Mouse (Mus musculus) forebrain, embryonic 10.5 days (tissue): ENCODE results near the gene Hap1. TPM values are rescaled to one million over a fixed set of nuclear protein-coding genes. Genes with fewer than 3 reads are reported as not detected.
"Not testable (repeated sequence)": the region's sequence is repeated elsewhere in the genome, so short reads cannot be mapped to it uniquely, and the experiment has no call there.

Source experiments
- DNase-seq: peaks from one replicate; pipeline ENCODE4 v3.0.0-alpha.2; 2017; ENCODE audit warnings: low spot score; ENCODE audit errors: extremely low spot score
- H3K27ac ChIP-seq: fragments of 300-500 bp; sonication (generic); 2 replicates; pipeline ENCODE4 v1.5.1; 2016; ENCODE audit warnings: mild to moderate bottlenecking
- H3K27me3 ChIP-seq: fragments of 300-500 bp; sonication (generic); 2 replicates; pipeline ENCODE4 v1.6.1; 2016; ENCODE audit warnings: mild to moderate bottlenecking; ENCODE audit not compliant: poor library complexity, severe bottlenecking
- H3K36me3 ChIP-seq: fragments of 300-500 bp; sonication (generic); replicated peaks from 2 replicates; pipeline ENCODE4 v1.6.1; 2016; ENCODE audit warnings: mild to moderate bottlenecking, moderate library complexity
- H3K4me1 ChIP-seq: fragments of 300-500 bp; sonication (generic); 2 replicates; pipeline ENCODE4 v1.6.1; 2016
- H3K4me3 ChIP-seq: fragments of 300-500 bp; sonication (generic); 2 replicates; pipeline ENCODE4 v1.5.1; 2016; ENCODE audit warnings: mild to moderate bottlenecking, moderate library complexity
- H3K9me3 ChIP-seq: fragments of 300-500 bp; sonication (generic); 2 replicates; pipeline ENCODE4 v1.6.1; 2016; ENCODE audit warnings: mild to moderate bottlenecking, moderate library complexity
- WGBS: fragments of 180-500 bp; shearing (Covaris S2); methylation state at CpG from one replicate; pipeline ENCODE4 v1.1.7; 2016; 5-methylcytosine and 5-hydroxymethylcytosine counted together
- polyA plus RNA-seq: library from polyadenylated mRNA; unstranded; fragments of >200 nt; fragmentation: Nextera tagmentation; extraction: Ambion mirVana; gene quantifications from 2 replicates; pipeline ENCODE4 v1.2.1, GENCODE M21; 2016

Gene Hap1
- polyA plus RNA-seq, 1 experiment from 2014 or later, result 46.7 TPM

- no peaks in the 10 kb centered on the region for H3K9me3 ChIP-seq
- peak; percentile 79 for DNase-seq
- no peaks in the 10 kb centered on the region for H3K36me3 ChIP-seq
- H3K27me3 ChIP-seq, result peaks cover 56% of the 10 kb centered on the region
- peaks cover 12% of the 10 kb centered on the region for H3K4me1 ChIP-seq
- no peak overlapping the region for H3K4me3 ChIP-seq
- 17% methylated on average over 8 of the region's 8 CpGs for WGBS
- H3K27ac ChIP-seq, result no peak overlapping the region
Measured at GRCm38 (mm10) chr11:100362209-100362978, 6.5 kb upstream of the Hap1 start.

GRCm38 (mm10) chr11:100361059-100361458 is 5.1 kb upstream of the Hap1 start:
- H3K9me3 ChIP-seq, H3K4me3 ChIP-seq, DNase-seq, H3K36me3 ChIP-seq, H3K27ac ChIP-seq: not testable (repeated sequence)
- Histone ChIP-seq H3K4me1 (peaks cover 19% of the 10 kb centered on the region), H3K27me3 (peaks cover 69% of the 10 kb centered on the region)
- WGBS, result no CpG with 5 or more reads among the region's 13 CpGs

- H3K4me3 ChIP-seq, result no peak overlapping the region
- no peak for DNase-seq
- H3K27me3 ChIP-seq, result peaks cover 74% of the 10 kb centered on the region
- WGBS, result 85% methylated on average over 6 of the region's 6 CpGs
- H3K36me3 ChIP-seq, result no peaks in the 10 kb centered on the region
- peaks cover 28% of the 10 kb centered on the region for H3K4me1 ChIP-seq
- no peak overlapping the region for H3K27ac ChIP-seq
- no peaks in the 10 kb centered on the region for H3K9me3 ChIP-seq
Measured at GRCm38 (mm10) chr11:100360175-100360574, 4.2 kb upstream of the Hap1 start.

GRCm38 (mm10) chr11:100357408-100357807 is 1.5 kb upstream of the Hap1 start:
- no peak for DNase-seq
- Histone ChIP-seq H3K27ac (no peak overlapping the region), H3K36me3 (peaks cover 20% of the 10 kb centered on the region), H3K9me3 (no peaks in the 10 kb centered on the region), H3K4me1 (peaks cover 32% of the 10 kb centered on the region), H3K27me3 (peaks cover 83% of the 10 kb centered on the region), H3K4me3 (no peak overlapping the region)
- WGBS, result 61% methylated on average over 5 of the region's 5 CpGs

GRCm38 (mm10) chr11:100356819-100357211 is 887 bp upstream of the Hap1 start:
- Histone ChIP-seq H3K27ac (peak overlapping the region; percentile 93), H3K27me3 (peaks cover 83% of the 10 kb centered on the region), H3K4me3 (peak overlapping the region; percentile 75), H3K36me3 (peaks cover 26% of the 10 kb centered on the region), H3K9me3 (no peaks in the 10 kb centered on the region), H3K4me1 (peaks cover 30% of the 10 kb centered on the region)
- no peak for DNase-seq
- WGBS, result 18% methylated on average over 9 of the region's 9 CpGs

GRCm38 (mm10) chr11:100355151-100355951 is 577 bp downstream of the Hap1 start:
- peak; percentile 38 for DNase-seq
- peak overlapping the region; percentile 75 for H3K4me3 ChIP-seq
- H3K27ac ChIP-seq, result peak overlapping the region; percentile 93
- peaks cover 80% of the 10 kb centered on the region for H3K27me3 ChIP-seq
- H3K4me1 ChIP-seq, result peaks cover 30% of the 10 kb centered on the region
- H3K9me3 ChIP-seq, result no peaks in the 10 kb centered on the region
- H3K36me3 ChIP-seq, result peaks cover 38% of the 10 kb centered on the region
- WGBS, result under 1% methylated on average over 54 of the region's 54 CpGs

GRCm38 (mm10) chr11:100352076-100352857 is 3.7 kb downstream of the Hap1 start:
- Histone ChIP-seq H3K27ac (no peak overlapping the region), H3K36me3 (peaks cover 60% of the 10 kb centered on the region), H3K4me1 (peaks cover 33% of the 10 kb centered on the region), H3K4me3 (no peak overlapping the region), H3K27me3 (peaks cover 49% of the 10 kb centered on the region), H3K9me3 (no peaks in the 10 kb centered on the region)
- no peak for DNase-seq
- WGBS, result 43% methylated on average over 10 of the region's 10 CpGs

- Histone ChIP-seq H3K4me3 (no peak overlapping the region), H3K27me3 (no peaks in the 10 kb centered on the region), H3K4me1 (0 out of 2 replicates have a peak, but pooled peaks cover 2% of the 10 kb centered on the region), H3K9me3 (no peaks in the 10 kb centered on the region), H3K27ac (no peak overlapping the region), H3K36me3 (peaks cover 14% of the 10 kb centered on the region)
- DNase-seq, result no peak
- WGBS, result 91% methylated on average over 10 of the region's 10 CpGs
Measured at GRCm38 (mm10) chr11:100344269-100344668, 11.7 kb downstream of the Hap1 start.

- Histone ChIP-seq H3K4me3 (no peak overlapping the region), H3K9me3 (no peaks in the 10 kb centered on the region), H3K27ac (no peak overlapping the region), H3K36me3 (no peaks in the 10 kb centered on the region), H3K4me1 (peaks cover 29% of the 10 kb centered on the region), H3K27me3 (no peaks in the 10 kb centered on the region)
- 89% methylated on average over 3 of the region's 3 CpGs for WGBS
- DNase-seq, result no peak
Measured at GRCm38 (mm10) chr11:100335731-100336130, 20.2 kb downstream of the Hap1 start.

GRCm38 (mm10) chr11:100333944-100334457 is 21.9 kb downstream of the Hap1 start, which contains the start of gene Gast:
Gene Gast, plus strand, starts transcription at chr11:100334407.
- Histone ChIP-seq H3K27ac (no peak within 1 kb of the TSS), H3K36me3 (no peaks in the 10 kb centered on the region), H3K9me3 (no peaks in the 10 kb centered on the region), H3K4me3 (no peak within 1 kb of the TSS), H3K27me3 (no peaks in the 10 kb centered on the region), H3K4me1 (peaks cover 38% of the 10 kb centered on the region)
- WGBS, result 76% methylated on average over 6 of the region's 6 CpGs
- DNase-seq, result no peak

- no peak overlapping the region for H3K27ac ChIP-seq
- 75% methylated on average over 9 of the region's 9 CpGs for WGBS
Measured at GRCm38 (mm10) chr11:100332766-100333515, 23.0 kb downstream of the Hap1 start.

More at GRCm38 (mm10) chr11:100332766-100333515, 23.0 kb downstream of the Hap1 start:
- Histone ChIP-seq H3K4me1 (peaks cover 38% of the 10 kb centered on the region), H3K4me3 (no peak overlapping the region), H3K27me3 (no peaks in the 10 kb centered on the region), H3K36me3 (no peaks in the 10 kb centered on the region), H3K9me3 (no peaks in the 10 kb centered on the region)
- DNase-seq, result no peak
